Mouse (Mus musculus): ENCODE measurements at regions not wholly inside any gene's neighbourhood (a gene's known extent, or its start where the extent isn't known, plus 50 kb on each side); places are given as distances from the start of the nearest gene placed in this dataset.
A peak's percentile ranks its signal among the peaks of the same experiment; 100 is the strongest.

DNA sequence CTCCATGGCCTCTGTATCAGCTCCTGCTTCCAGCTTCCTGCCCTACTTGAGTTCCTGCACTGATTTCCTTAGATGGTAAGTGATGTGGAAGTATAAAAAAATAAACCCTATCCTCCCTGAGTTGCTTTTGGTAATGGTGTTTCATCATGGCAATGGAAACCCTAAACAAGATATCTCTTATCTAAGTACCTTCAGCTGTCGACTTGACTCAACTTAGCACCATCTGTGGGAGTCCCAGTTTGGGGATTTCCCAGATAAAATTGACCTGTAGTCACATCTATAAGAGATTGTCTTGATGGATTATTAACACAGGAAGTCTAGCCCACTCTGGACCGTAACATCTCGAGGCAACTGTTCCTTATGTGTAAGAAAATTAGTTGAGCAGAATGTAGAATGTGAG lies 570.2 kb upstream of the Gm10306 start:
- no peak for DNase-seq

DNA sequence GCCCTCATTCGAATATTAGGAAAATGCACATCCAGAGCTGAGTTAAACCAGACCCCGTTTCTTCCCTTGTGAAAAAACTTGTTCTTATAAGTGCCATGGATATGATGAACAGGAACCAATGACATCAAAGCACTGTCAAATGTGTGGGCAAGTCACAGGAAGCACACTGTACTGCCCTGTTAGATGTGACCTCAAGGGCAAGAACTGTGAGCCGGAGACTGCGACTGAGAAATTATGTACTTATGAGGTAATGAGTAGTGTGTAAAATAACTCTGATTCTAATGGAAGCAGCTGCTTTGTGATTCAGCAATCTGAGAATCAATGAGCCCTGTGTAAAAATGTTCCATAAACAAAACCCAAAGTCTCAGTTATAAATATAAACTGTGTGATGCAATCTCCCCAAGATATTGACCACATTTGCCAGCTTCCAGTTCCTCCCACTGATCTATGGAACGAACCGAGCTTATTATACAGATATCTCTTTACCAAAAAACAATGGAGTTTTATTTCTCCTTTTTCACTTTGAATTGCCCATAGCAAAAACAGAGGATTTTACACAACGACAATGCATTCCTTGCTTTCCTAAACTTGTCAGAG lies 566.0 kb upstream of the Gm10306 start:
- no peak for DNase-seq

DNA sequence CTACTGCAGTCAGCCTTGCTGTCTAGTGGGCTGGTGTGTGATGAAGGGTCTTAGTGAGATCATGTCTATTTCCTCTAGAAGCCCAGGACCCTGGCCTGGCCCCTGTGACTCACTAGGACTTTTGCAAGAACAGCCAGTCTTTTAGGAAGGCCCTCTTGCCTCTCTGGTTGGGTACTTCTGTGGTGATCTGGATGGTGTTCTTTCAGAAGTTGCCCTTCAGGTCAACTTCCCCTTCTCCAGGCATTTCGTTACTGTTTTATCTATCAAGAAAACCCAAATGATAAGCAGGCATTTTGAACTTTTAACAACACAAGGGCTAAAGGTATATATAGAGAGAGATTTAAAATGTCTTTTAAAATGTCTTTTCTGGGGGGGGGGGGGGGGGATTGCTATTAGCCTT lies 550.5 kb upstream of the Gm10306 start:
- DNase-seq: no peak

DNA sequence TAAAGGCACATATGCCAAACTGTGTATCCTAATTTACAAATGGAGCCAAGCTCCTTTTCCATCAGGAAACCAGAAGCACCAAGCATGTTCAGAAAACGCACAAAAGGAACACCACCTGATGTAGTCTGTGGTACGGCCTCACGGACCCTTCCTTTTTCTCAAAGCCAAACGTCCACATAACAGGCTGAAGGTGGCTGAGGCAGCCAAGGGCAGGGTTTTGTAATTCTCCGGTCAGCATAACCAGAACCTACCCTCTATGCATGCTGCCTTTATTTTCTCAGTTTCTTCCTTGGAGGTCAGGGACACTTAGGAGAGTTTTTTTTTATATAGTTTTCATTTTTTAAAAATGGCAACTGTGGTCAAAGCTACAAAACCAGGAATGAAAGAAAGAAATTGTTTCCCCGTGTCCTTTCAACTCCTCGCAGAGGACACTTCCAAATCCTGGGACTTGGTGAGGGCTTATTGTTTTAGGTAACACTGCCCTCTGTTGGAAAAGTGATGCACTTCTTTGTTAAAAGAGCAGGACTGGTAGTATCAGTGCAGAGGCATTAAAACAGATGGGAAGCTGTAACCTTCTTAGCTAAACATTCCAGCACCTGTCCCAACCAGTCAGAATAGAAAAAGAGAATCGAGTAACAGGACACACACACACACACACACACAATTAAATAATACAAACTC lies 549.1 kb upstream of the Gm10306 start:
- DNase-seq: peak in 1 of 2 experiments; percentile 3

DNA sequence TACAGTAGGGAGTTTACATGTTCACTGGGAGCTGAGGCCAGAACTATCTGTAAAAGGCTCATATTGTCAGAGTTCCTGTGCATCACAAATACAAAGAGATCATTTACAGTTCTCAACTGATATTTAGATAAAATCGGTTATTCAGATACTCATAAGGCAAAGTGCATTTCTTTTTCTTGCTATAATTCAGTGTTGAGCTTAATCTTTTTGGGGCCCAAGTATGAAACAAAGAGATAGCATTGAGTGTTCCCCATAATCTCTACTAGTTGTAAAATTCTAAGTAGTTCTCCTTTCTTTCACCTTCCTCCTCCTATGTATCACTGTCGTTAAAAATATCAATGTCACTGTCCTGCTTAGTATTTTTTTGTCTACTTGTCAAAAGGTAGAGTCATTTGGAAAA lies 540.6 kb upstream of the Gm10306 start:
- no peak for DNase-seq

DNA sequence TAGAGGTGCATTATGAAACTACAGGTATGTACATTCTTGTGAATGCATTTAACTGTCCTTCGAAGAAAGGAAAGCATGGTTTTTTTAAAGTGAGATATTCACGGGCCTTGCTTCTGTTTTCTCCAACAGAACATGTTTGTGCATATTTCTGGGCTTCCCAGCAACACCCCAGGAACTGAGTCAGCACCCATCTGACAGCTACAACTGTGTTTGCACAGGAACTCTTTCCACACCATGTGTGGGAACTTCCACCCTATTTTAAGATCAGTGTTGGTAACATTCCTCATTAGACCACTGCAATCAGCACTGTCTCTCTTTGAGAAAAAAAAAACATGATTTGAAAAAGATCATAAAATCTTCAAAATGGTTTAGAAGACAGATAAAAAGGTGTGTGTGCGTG lies 538.6 kb upstream of the Gm10306 start:
- DNase-seq: no peak

DNA sequence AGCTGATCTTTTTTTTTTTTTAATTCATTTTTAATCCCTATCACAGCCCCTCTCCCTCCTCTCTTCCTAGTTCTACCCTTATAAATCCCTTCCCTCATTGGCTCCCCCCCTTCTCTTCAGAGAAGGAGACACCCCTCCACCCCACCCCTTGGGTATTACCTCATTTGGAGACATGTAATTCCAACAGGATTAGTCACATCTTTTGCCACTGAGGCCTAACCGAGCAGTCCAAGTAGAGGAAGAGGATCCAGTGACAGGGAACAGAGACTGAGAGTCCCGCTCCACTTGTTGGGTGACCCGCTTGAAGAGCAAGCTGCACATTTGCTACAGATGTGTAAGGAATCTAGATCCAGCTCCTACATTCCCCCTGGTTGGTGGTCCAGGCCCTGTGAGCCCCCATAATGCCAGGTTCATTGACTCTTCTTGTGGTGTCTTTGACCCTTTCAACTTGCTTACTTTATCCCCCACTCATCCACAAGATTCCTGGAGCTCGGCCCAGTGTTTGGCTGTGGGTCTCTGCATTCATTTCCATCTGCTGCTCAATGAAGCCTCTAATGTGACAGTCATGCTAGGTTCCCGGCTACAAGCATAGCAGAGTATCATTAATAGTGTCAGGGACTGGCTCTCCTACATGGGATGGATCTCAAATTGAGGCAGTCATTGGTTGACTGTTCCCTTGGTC lies 506.6 kb upstream of the Gm10306 start:
- DNase-seq: no peak

DNA sequence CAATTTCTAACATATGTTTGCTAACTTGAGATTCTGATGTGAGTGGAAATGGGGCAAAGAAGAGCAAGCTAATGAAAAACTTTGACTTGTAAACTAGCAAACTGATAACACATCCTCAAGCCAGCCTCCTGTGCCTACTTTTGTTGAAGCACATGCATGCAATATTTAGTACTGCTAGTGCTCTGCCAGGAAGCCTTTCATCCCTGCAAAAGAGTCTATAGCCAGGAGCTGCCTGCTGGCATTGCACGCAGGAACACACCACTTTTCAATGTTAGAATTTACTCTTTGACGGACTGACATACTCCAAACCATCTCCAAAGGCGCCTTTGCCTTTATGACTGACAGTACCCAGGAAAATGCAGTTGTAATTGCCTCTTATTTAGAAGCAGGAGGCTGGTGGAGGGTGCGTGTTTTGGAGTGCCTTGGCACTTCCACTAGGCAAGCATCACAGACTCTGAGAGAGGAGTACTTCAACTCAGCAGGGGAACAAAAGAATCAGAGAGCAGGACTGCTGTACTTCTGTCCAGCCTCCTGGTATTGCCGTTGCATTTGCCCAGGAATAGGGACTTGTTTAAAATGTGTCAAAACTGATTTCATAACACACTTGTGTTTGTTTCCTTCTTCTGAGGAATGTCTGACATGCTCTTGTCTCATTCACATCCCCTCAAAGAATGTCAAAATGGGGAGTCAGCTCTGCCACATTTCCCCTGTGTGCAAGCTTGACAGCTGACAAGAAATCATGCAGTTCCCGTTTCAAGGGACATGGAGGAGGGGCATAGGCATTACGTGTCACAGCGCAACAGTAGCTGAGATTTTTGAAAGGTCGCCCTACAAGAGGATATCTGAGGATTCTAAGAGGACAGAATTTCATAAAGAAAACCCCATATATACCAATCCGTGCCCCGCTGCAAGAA lies 503.8 kb upstream of the Gm10306 start:
- DNase-seq: no peak

DNA sequence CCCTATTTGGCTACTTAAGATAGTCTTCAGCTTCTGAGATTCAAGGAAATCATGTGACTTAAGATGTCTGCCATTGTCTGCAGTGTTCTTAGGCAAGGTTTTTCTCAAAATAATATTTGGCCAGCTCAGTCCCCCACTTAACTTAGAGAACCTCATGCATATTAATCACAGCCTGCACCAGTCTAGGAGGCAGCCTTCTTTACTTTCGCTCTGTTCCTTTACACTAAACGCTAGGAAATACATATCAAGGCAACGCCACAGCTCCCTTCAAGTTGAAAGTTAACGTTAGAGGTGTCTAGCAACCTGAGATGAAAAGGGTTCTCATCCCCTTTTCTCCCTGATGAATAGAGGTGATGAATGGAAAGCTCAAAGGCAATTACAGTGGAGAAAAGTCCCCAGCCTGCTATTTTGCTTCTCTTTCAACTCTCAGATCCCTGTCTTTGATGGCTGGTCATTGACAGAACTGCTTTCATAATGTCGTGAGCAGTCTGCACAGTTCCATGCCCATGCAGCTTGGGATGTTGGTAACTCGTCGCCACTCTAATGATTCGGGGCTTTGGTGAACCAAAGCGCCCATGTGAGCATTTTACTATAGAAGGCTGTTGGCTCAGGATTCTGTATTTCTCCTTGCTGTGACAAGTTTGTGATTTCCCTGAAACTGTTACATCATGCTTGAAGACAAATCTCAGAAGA lies 483.0 kb upstream of the Gm10306 start:
- no peak for DNase-seq

DNA sequence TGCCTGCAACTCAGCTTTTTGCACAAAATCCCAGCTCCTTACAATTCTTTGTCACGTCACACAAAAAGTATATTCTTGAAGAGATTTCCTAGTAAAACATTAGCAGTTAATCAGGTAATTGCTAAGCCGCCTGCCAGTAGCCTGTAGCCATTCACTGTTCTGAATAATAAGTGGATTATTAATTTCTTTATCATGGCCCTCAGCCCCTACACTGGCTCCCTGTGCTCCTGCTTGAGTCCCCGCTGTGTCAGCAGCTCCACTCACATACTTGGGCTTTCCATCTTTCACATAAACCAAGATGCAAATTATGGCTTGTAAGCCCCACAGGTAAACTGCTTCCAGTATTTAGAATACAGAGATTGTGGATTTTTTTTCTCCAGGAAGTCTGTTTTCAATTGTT lies 473.5 kb upstream of the Gm10306 start:
- DNase-seq: no peak

DNA sequence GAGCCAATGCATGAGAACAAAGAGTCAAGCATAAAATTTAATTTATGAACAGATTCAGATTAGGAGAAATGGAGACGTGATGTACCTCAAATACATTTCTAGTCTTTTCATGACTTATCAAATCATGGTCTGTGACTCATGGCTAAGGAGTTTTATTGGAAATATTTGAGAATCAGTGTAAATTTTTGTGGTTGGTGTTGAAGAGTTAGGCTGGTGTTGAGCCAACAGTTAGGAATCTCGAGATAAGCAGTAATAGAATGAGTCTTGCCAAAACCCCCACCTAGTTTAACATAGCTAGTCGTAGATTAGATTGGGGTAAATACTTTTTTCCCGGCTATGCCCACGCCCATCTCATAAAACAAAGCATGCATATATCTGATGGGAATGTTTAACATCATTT lies 462.0 kb upstream of the Gm10306 start:
- no peak for DNase-seq

DNA sequence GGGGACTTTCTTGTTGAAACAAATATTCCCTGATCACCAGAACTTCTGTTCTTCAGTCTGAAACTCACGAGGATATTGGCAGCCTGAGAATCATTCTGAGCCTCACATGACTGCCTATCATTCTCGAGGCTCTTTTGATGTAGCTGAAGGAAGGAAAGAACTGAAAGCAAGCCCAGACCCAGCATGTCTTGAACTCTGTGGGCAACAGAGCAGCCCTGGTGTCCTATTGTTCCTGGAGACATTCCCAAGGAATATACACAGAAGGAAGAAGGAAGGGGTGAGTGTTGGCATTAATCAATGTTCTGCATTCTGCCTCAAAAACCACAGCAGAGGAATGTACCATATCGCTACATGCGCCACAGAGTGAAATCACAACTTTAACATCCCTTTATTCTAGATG lies 449.4 kb upstream of the Gm10306 start:
- DNase-seq: no peak

DNA sequence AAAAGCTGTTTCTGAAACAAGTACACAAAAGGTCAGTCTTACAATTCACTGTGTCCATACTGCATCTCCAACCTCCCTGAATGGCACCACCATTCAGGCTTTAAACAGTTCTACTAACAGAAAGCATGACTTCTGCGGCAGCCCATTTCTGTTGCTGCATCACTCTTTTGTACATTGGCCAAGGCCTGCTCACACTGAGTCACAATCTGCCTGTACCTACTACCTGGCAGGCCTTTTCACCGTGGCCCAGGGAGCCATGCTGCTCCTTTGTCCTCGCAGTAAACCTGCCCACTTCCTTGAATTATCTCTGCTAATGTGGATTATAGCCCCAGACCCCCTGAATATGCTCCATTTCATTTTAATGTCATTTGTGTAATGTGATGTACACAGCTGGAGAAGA lies 439.5 kb upstream of the Gm10306 start:
- DNase-seq: no peak

DNA sequence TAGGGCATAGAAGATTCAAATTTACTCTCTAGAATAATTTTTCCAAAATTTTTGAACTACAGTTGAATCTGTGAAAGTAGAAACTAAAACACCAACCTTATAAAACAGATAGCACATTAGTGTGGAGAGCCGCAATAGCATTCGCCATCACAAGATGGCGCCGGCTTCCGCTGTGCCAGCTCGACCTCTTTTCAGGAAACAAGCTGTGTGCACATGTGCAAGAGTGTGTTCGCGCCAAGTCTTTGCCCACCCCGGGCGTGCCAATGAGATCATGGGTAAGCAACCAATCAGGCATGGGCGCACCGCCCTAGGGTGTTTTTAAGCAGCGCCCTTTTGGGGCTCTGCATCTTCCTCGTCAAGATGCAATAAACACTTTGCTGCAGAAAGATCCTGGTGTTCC lies 432.2 kb upstream of the Gm10306 start:
- no peak for DNase-seq

DNA sequence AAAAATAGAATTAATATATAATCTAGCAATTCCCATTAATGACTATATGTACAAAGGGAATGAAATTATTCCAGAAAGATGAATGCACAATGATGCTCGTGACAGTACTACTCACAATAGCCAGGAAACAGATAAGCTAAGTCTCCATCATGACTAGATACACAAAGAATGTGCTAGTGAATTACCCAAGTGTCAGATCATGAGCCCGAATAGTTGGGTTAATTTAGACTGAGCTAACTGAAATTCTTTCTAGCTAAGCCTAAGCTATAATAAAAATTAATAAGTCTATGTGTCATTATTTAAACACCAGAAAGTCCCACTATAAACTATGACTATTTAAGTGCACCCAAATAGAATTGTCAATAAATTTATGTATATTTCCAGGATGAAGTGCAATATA lies 418.4 kb upstream of the Gm10306 start:
- no peak for DNase-seq

DNA sequence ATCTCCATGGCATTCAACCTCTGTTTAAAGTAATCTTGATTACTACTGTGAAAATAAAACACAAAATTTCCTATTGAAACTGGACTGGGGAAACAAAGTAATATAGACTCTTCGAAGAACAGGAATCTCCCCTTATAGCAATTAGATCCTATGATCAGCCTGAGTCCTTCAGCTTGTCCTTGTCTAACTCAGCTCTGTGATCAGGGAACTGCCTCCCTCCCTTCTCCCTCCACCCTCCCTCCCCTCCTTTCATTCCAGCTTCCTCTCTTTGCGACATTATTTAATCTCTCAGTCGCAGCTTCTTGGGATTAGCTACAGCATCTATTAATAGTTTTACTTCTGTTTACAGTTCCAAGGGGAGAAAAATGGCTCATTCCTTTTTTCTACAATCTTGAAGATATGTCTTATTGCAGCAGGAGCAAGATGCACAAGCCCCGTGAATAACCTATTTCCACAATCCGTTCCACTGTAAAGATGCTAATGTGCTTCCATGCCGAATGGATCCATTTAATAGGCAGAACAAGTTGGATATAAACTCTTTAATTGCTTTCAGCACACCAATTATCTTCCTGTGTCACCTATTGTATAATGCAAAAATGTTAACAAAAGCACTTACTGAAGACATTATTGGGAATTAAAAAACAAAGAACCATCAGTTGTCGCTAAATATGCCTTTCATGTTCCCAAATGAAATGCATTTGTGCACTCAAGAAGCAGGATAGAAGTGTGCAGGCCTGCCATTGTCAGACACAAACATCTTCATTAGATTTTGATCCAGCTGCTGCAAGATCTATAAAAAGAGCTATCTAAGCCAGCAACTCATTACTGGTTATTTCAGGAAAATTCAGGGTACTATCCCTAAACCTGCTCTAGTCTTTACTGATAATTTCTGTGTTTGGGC lies 411.2 kb upstream of the Gm10306 start:
- DNase-seq: no peak

DNA sequence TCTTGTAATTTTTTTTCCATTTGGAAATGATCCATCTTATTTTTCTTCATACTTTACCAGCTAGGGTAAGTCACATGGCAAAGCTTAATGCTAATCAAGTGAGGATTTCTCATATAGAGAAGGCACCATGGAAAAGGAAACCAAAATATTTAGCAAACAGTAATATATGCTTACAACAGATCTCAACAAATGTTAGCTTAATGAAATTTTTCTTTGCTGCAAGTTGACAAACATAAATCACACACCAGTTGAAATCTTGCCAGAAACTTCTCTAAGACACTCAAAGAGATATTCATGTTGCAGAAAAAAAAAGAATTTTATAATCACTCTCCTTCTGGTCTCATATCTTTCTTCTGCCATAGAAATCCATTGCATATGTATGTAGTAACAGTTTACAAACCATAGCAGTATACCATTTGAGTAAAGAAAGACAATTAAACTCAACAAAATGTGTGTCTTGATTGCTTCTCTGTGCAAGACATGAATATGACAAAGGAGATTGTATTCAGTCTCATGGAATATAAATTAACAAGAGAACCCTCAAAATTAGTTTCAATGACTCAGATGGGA lies 408.3 kb upstream of the Gm10306 start:
- DNase-seq: no peak

DNA sequence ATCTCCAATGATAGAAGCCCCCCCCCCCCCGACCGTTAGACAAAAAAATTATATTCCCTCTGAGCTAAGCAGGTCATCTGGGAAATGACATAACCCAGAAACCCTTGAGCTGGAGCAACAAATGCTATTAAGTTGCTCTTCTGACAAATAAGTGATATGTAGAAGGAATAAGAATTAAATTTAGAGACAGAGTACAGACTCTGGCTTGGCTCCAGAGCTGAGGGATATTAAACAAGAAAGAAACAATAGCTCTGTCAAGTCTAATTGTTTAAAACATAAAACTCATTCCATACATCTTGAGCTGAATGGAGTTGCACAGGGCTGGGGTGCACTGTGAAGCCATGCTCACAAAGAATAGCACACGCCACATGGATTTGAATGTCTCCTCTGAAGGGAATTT lies 407.3 kb upstream of the Gm10306 start:
- DNase-seq: no peak

DNA sequence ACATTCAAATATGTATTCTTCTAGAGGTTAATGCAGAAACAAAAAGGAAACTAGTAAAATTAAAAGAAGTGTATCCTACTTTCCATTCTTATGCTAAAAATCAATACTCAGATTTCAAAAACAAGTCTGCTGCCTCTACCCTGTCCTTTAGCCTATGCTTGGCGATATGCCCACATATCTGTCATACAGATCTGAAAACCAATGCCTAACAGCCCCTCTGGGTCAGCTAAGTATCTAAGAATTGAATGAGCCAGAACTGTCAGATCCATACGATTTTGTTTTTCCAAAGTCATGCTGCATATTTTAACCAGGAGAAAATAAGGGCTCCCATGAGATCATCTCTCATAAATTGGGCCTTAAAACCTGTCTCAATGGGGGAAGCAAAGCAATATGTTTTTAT lies 395.7 kb upstream of the Gm10306 start:
- no peak for DNase-seq

DNA sequence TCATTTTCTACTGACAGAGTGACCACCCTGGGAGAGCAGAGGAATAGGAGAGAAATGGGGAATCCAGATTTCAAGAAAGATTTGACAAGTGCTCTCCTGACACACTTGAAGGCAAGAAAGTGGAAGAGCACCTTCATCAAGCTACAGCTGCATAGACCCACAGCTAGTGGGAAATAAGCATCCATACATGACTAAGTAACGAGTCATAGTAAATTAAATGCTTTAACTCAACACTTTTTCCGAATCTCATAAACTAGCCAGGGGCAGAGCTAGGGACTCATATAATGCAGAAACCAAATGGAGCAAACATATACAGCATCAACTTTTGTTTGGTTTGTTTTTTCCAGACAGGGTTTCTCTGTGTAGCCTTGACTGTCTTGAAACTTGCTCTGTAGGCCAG lies 383.2 kb upstream of the Gm10306 start:
- DNase-seq: no peak

DNA sequence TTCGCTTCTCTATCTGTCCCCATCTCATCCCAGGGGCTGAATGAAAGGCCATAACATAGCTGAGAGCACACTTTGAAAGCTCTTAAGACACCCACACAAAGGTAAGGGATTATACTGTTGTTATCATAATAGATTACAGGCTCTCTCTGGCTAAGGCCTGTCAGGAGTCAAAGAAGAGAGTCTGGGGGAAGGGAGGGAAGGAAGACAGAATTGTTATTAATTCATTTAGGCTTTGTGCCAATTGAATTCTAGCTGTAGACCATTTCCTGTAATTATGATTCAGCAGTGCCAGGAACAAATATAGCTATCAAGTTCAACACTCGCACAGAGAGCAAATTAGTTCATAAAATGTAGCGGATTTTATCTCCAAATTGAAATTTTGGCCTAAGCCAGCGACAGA lies 369.3 kb upstream of the Gm10306 start:
- no peak for DNase-seq

All from lung, adult 18-20 months (tissue).